Mouse (Mus musculus) heart, postnatal 36 days (tissue): ENCODE data around the gene Skil. TPM values are rescaled to one million over a fixed set of nuclear protein-coding genes. Genes with fewer than 3 reads are reported as not detected.

ENCODE experiments used
- DNase-seq, 2 experiments: peaks; one replicate each; pipeline ENCODE4 v3.0.0; 2021 to 2022
- intact Hi-C: fragments of 180-260 bp; cut with DNase I; formaldehyde crosslinking; loops from one replicate; pipeline ENCODE4 v1.15.1; 2025
- total RNA-seq, 2 experiments: library from RNA; stranded (reverse); gene quantifications; 2 replicates each; pipeline ENCODE4 v1.2.3; 2021

The Skil gene
- total RNA-seq = 10 to 100 TPM; 15.0 to 17.0 TPM

GRCm38 (mm10) chr3:31094531-31095178 is at the start of gene Skil:
Skil (plus strand) TSS chr3:31095058.
- peak; percentile 93 to 94 for DNase-seq
- intact Hi-C loops = loop anchor here (1.0 to 5.0 kb wide), 3 partner anchors 37 to 302 kb away; partner anchors contain the start of gene Sec62

- DNase-seq = no peak
- intact Hi-C loops = no loop called here
Observed at GRCm38 (mm10) chr3:31047263-31047662, 47.6 kb upstream of the Skil start.

- no peak for DNase-seq
- intact Hi-C loops = no loop called here
Observed at GRCm38 (mm10) chr3:31049087-31049486, 45.8 kb upstream of the Skil start.

GRCm38 (mm10) chr3:31050375-31050774 is 44.5 kb upstream of the Skil start:
- intact Hi-C loops = loop anchor here (10.0 kb wide), 1 partner anchor 356 kb away; the partner anchor contains the start of gene Lrrc31
- DNase-seq = no peak

GRCm38 (mm10) chr3:31051730-31052129 is 43.1 kb upstream of the Skil start:
- no peak for DNase-seq
- intact Hi-C loops = loop anchor here (10.0 kb wide), 1 partner anchor 357 kb away; the partner anchor contains the start of gene Lrrc31

- DNase-seq = no peak
- intact Hi-C loops = loop anchor here (10.0 kb wide), 1 partner anchor 358 kb away; the partner anchor contains the start of gene Lrrc31
Observed at GRCm38 (mm10) chr3:31053191-31053590, 41.7 kb upstream of the Skil start.

GRCm38 (mm10) chr3:31054888-31055287 is 40.0 kb upstream of the Skil start:
- no peak for DNase-seq
- intact Hi-C loops = loop anchor here (5.0 to 10.0 kb wide), 2 partner anchors 360 to 547 kb away; partner anchors contain the start of gene Lrrc31

GRCm38 (mm10) chr3:31056047-31056650 is 38.7 kb upstream of the Skil start:
- intact Hi-C loops = loop anchor here (2.0 to 10.0 kb wide), 3 partner anchors 53 to 546 kb away; partner anchors contain the start of gene Lrrc31
- DNase-seq = peak; percentile 28 to 46

GRCm38 (mm10) chr3:31056651-31057627 is 37.9 kb upstream of the Skil start:
- peak; percentile 68 to 80 for DNase-seq
- intact Hi-C loops = loop anchor here (1.0 to 10.0 kb wide), 5 partner anchors 37 to 545 kb away; partner anchors contain the start of gene Lrrc31

- DNase-seq = no peak
- intact Hi-C loops = no loop called here
Observed at GRCm38 (mm10) chr3:31060745-31061102, 34.1 kb upstream of the Skil start.

- DNase-seq = peak; percentile 17 to 19
- intact Hi-C loops = no loop called here
Observed at GRCm38 (mm10) chr3:31061103-31061785, 33.6 kb upstream of the Skil start.

GRCm38 (mm10) chr3:31061786-31062120 is 33.1 kb upstream of the Skil start:
- intact Hi-C loops = no loop called here
- DNase-seq = no peak

GRCm38 (mm10) chr3:31062325-31062724 is 32.5 kb upstream of the Skil start:
- DNase-seq = no peak
- intact Hi-C loops = no loop called here

GRCm38 (mm10) chr3:31068482-31068881 is 26.4 kb upstream of the Skil start:
- DNase-seq = no peak
- intact Hi-C loops = no loop called here

- intact Hi-C loops = no loop called here
- DNase-seq = no peak
Observed at GRCm38 (mm10) chr3:31071804-31072203, 23.1 kb upstream of the Skil start.

GRCm38 (mm10) chr3:31075808-31076207 is 19.1 kb upstream of the Skil start:
- intact Hi-C loops = no loop called here
- DNase-seq = peak in 1 of 2 experiments; percentile 21

GRCm38 (mm10) chr3:31077068-31077703 is 17.7 kb upstream of the Skil start:
- DNase-seq = no peak
- intact Hi-C loops = no loop called here

- DNase-seq = peak in 1 of 2 experiments; percentile 20
- intact Hi-C loops = no loop called here
Observed at GRCm38 (mm10) chr3:31079450-31079849, 15.4 kb upstream of the Skil start.

GRCm38 (mm10) chr3:31080791-31081502 is 13.9 kb upstream of the Skil start:
- intact Hi-C loops = no loop called here
- no peak for DNase-seq
